Mouse (Mus musculus) hindbrain, embryonic 14.5 days (tissue): ENCODE measurements around the gene Smyd3. TPM values are rescaled to one million over a fixed set of nuclear protein-coding genes. Genes with fewer than 3 reads are reported as not detected.
A peak's percentile ranks its signal among the peaks of the same experiment; 100 is the strongest.

ENCODE experiments used
- ATAC-seq: fragments of 200-750 bp; cut with Nextera tagmentation; 2 replicates; pipeline ENCODE4 v1.8.0; 2017; ENCODE audit warnings: moderate number of reproducible peaks, mild to moderate bottlenecking, moderate TSS enrichment, moderate library complexity; ENCODE audit not compliant: low FRiP score
- DNase-seq: peaks from one replicate; pipeline ENCODE4 v3.0.0-alpha.2; 2015; ENCODE audit warnings: low spot score
- H3K27ac ChIP-seq: fragments of 300-500 bp; sonication (generic); 2 replicates; pipeline ENCODE4 v1.5.1; 2014; ENCODE audit warnings: mild to moderate bottlenecking, moderate library complexity
- H3K27me3 ChIP-seq: fragments of 300-500 bp; sonication (generic); 2 replicates; pipeline ENCODE4 v1.6.1; 2014; ENCODE audit warnings: mild to moderate bottlenecking, low read length, mixed read lengths; ENCODE audit not compliant: control insufficient read depth, insufficient read depth
- H3K36me3 ChIP-seq: fragments of 300-500 bp; sonication (generic); replicated peaks from 2 replicates; pipeline ENCODE4 v1.6.1; 2014; ENCODE audit not compliant: control insufficient read depth, insufficient read depth
- H3K4me1 ChIP-seq: fragments of 300-500 bp; sonication (generic); replicated peaks from 2 replicates; pipeline ENCODE4 v1.6.1; 2014; ENCODE audit warnings: antibody characterized with exemption, low read length, mixed read lengths; ENCODE audit not compliant: control insufficient read depth, insufficient read depth
- H3K4me2 ChIP-seq: fragments of 300-500 bp; sonication (generic); replicated peaks from 2 replicates; pipeline ENCODE4 v1.6.1; 2014; ENCODE audit warnings: mild to moderate bottlenecking, moderate library complexity
- H3K4me3 ChIP-seq: fragments of 300-500 bp; sonication (generic); replicated peaks from 2 replicates; pipeline ENCODE4 v1.5.1; 2014; ENCODE audit warnings: mild to moderate bottlenecking, low read length
- H3K9ac ChIP-seq: fragments of 300-500 bp; sonication (generic); 2 replicates; pipeline ENCODE4 v1.6.1; 2014
- H3K9me3 ChIP-seq: fragments of 300-500 bp; sonication (generic); 2 replicates; pipeline ENCODE4 v1.6.1; 2016; ENCODE audit warnings: low read length; ENCODE audit not compliant: control insufficient read depth
- WGBS: fragments of 180-500 bp; shearing (Covaris S2); extraction: QIAGEN DNeasy Blood & Tissue Kit; methylation state at CpG from one replicate; pipeline ENCODE4 v1.1.7; 2014; 5-methylcytosine and 5-hydroxymethylcytosine counted together
- polyA plus RNA-seq: library from polyadenylated mRNA; unstranded; fragments of >200 nt; fragmentation: Nextera tagmentation; extraction: Ambion mirVana; gene quantifications from 2 replicates; pipeline ENCODE4 v1.2.1, GENCODE M21; 2014

Gene Smyd3
- polyA plus RNA-seq, 1 experiment from 2014 or later = 25.4 TPM

DNA sequence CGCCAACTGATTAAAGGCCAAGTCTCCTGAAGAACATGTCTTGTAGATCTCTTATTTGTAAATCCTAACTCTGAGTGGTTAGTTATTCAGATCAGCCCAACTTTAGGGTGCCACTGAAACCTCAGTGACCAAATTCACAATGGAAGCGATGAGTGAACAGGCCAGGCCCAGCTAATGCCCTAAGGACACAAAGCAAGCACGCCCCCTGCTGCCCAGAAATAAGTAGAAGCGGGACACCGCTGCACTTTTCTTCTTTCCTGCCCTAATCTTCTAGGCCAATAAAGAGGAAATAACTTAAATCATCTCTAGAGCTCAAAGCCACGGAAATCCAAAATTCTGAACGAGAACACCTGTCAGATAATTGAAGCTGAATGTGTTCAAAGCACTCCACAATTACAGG, 279.9 kb downstream of the Smyd3 start:
- no peak overlapping the region for H3K9ac ChIP-seq
- H3K4me2 ChIP-seq = no peak overlapping the region
- H3K4me1 ChIP-seq = no peaks in the 10 kb centered on the region
- H3K4me3 ChIP-seq = no peak overlapping the region
- H3K36me3 ChIP-seq = no peaks in the 10 kb centered on the region
- DNase-seq = no peak
- no peaks in the 10 kb centered on the region for H3K27me3 ChIP-seq
- no peaks in the 10 kb centered on the region for H3K9me3 ChIP-seq
- H3K27ac ChIP-seq = no peak overlapping the region
- no peak for ATAC-seq
- WGBS = 51% methylated on average over 7 of the region's 7 CpGs

DNA sequence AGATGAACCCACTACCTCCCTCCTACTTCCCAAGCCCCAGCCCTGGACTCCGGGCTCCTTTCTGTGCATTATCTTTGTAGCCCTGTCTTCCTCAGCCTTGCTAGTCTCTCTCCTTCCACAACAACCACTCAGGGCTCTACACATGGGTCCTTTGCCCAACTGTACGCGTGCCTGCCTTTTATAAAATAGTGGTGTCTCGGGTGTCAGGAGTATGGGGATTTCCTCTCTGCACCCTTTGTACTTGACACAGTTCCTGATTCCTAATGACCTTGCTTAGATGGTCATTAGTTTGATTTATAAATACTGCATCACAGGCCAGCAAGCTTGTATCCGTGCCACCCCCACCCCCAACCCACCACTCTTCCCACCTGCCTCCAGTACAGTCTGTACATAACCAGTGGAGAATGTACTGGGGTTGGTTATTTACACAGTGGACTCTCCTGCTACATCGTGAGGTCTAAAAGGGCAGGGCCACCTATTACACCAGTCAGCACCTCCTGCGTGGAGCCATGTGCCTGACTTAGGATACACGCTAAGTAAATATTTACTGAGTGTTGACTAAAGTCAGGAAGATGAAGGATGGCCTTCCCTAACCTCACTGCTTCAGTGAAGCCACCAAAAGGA, 281.5 kb downstream of the Smyd3 start:
- H3K9ac ChIP-seq = no peak overlapping the region
- 85% methylated on average over 8 of the region's 8 CpGs for whole genome bisulfite sequencing
- no peaks in the 10 kb centered on the region for H3K9me3 ChIP-seq
- ATAC-seq (no peak), DNase-seq (no peak)
- H3K27ac ChIP-seq = no peak overlapping the region
- H3K4me3 ChIP-seq = no peak overlapping the region
- no peaks in the 10 kb centered on the region for H3K27me3 ChIP-seq
- H3K36me3 ChIP-seq = no peaks in the 10 kb centered on the region
- no peak overlapping the region for H3K4me2 ChIP-seq
- peaks cover 11% of the 10 kb centered on the region; the same call in 1 of the 2 replicates for H3K4me1 ChIP-seq

DNA sequence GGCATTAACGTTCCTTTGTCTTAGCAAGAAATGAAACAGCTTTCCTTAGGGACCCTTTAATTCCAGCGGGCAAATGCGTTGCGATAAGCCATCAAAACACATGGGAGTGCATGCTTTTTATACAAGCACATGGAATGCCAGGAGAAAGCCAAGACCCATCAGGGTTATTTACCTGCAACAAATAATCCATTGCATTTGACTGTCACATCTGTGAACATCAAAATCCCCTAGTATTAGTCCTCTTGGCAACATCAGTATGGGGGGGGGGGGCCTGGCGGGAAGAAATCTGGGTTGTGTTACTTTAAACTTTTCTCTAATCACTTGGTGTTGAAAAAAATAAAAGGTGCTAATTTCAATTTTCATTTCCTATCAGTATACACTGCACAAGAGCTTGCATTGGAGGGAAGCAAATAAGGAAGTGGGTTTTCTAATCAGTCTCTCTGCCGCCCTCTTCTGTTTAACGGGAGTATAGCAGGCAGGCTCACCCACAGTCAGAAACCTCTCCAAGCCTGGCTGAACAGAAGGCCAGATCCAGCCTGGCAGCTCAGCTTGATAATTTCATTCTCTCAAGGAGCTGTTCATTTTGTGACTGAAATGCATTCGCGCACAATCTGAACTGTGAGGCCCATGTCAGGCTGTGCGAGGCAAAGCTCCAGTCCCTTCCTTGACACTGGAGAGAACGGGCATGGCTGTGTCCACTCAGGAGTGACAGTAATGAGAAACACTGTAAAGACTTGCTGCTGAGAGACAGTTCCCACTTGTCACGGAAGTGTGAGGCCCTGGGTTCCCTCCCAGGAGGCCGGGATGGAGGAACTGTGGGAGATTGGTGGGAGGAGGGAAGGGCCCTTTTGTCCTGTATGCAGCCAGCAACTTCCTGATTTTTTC, 285.8 kb downstream of the Smyd3 start:
- Histone ChIP-seq H3K9ac (peak overlapping the region; percentile 34; the same call in 1 of the 2 replicates), H3K36me3 (no peaks in the 10 kb centered on the region), H3K27me3 (no peaks in the 10 kb centered on the region), H3K4me3 (no peak overlapping the region), H3K4me1 (peaks cover 11% of the 10 kb centered on the region; the same call in 1 of the 2 replicates), H3K9me3 (no peaks in the 10 kb centered on the region), H3K27ac (peak overlapping the region; percentile 72), H3K4me2 (no peak overlapping the region)
- ATAC-seq (peak; percentile 90), DNase-seq (peak; percentile 93)
- WGBS = 23% methylated on average over 13 of the region's 13 CpGs

DNA sequence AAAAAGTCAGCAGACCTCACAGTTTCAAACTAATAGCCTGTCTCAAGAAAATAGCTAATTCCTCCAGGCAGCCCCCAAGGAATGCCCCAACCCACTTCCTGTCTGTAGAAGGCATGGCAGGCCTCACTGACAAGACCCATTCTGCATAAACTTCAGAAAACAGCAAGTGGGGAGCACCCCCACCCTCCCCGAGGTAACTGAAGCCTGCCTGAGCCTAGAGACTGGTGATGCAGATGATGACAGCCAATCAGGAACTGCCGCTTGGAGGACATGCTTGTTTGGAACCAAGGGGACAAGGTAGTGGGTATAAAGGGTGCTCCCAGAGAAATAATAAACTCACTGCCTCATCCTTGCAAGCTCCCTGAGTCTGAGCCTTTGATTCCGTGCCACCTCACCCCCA, 288.3 kb downstream of the Smyd3 start:
- no peaks in the 10 kb centered on the region for H3K27me3 ChIP-seq
- H3K9ac ChIP-seq = no peak overlapping the region
- H3K36me3 ChIP-seq = no peaks in the 10 kb centered on the region
- H3K4me1 ChIP-seq = peaks cover 11% of the 10 kb centered on the region; the same call in 1 of the 2 replicates
- no peak for DNase-seq
- H3K9me3 ChIP-seq = no peaks in the 10 kb centered on the region
- H3K4me2 ChIP-seq = no peak overlapping the region
- WGBS = 70% methylated on average over 3 of the region's 3 CpGs
- no peak for ATAC-seq
- no peak overlapping the region for H3K27ac ChIP-seq
- no peak overlapping the region for H3K4me3 ChIP-seq

DNA sequence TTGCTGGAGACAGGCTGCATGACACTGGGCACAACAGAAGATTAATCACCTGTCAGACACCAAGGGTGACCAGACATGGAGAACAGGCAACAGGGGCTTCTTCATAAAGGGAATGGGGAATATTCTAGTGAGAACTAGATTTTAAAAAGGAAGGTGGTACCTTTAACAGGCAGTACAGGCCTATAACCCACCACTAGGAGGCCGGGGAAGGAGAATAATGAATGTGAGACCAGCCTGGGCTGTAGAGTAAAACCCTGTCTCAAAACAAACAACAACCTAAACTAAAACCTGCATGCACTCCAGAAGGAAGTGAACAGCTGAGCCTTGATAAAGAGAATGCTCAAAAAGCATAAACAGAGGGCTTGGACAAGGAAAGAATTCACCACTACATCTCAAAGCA, 297.6 kb downstream of the Smyd3 start:
- no peak overlapping the region for H3K27ac ChIP-seq
- no peaks in the 10 kb centered on the region for H3K36me3 ChIP-seq
- WGBS = 29% methylated on average over 1 of the region's 1 CpGs
- peaks cover 8% of the 10 kb centered on the region; the same call in 1 of the 2 replicates for H3K4me1 ChIP-seq
- no peak overlapping the region for H3K9ac ChIP-seq
- H3K4me3 ChIP-seq = no peak overlapping the region
- DNase-seq (no peak), ATAC-seq (no peak)
- H3K9me3 ChIP-seq = no peaks in the 10 kb centered on the region
- no peaks in the 10 kb centered on the region for H3K27me3 ChIP-seq
- H3K4me2 ChIP-seq = no peak overlapping the region

DNA sequence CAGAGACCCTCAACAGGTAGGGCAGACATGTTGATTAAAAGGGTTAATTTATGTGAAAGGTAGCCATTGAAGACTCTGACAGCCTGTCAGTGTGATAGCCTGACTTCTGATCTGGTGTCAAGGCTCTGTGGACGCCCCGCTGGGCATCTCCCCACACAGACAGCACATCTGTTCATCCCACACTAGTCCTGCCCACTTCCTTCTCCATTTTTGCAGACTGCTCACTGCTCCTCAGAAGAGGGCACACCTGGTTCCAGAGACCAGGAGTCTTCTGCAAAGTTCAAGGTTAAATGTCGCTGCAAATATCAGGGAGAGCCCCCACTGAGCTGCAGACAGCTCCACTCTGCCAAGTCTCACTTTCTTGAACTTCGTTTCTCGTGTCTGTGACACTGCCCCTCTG, 299.8 kb downstream of the Smyd3 start:
- WGBS = 64% methylated on average over 5 of the region's 5 CpGs
- peaks cover 8% of the 10 kb centered on the region; the same call in 1 of the 2 replicates for H3K4me1 ChIP-seq
- no peak for ATAC-seq
- H3K4me2 ChIP-seq = no peak overlapping the region
- H3K9ac ChIP-seq = no peak overlapping the region
- no peak overlapping the region for H3K4me3 ChIP-seq
- no peak overlapping the region for H3K27ac ChIP-seq
- no peak for DNase-seq
- no peaks in the 10 kb centered on the region for H3K27me3 ChIP-seq
- H3K9me3 ChIP-seq = no peaks in the 10 kb centered on the region
- no peaks in the 10 kb centered on the region for H3K36me3 ChIP-seq

DNA sequence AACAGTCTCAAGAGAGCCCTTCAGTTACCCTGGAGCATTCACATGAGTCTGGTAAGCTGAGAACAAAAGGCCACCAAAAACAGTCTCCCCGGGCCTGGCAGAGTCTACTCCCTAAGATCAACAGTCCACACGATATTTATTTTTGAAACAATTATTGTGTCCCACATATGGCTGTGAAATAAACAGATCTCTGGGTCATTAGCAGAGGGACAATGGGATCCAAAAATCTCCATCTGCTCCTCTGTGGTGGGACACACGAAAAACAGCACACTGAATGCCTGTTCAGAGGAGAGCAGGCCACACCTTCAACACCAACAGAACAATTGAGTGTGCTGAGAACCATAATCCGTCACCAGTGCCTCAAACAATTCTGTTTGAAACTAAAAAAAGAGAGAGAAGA, 300.8 kb downstream of the Smyd3 start:
- DNase-seq (no peak), ATAC-seq (no peak)
- WGBS = 34% methylated on average over 4 of the region's 4 CpGs
- H3K36me3 ChIP-seq = no peaks in the 10 kb centered on the region
- no peak overlapping the region for H3K4me2 ChIP-seq
- peaks cover 8% of the 10 kb centered on the region; the same call in 1 of the 2 replicates for H3K4me1 ChIP-seq
- H3K9ac ChIP-seq = no peak overlapping the region
- no peak overlapping the region; the same call in 1 of the 2 replicates for H3K27ac ChIP-seq
- no peaks in the 10 kb centered on the region for H3K27me3 ChIP-seq
- no peaks in the 10 kb centered on the region for H3K9me3 ChIP-seq
- no peak overlapping the region for H3K4me3 ChIP-seq

DNA sequence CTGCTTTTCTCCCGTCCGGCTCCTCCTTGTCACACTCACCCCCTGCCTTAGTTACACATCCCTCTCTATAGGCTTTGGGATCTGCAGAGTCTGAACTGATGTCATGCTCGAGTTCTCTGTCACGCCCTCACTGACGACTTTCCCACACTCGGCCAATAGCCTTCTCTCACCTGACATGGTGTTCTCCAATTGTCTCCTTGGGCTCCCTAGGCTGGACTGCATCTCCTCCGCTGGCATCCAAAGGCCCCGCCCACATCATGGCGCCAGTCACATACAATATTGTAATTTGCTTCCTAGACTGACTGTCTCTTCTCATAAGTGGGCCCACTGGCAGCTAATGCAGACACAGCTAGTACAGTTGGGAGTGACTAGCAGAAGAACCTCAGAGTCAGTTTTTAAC, 304.5 kb downstream of the Smyd3 start:
- no peak for ATAC-seq
- H3K27ac ChIP-seq = no peak overlapping the region
- 92% methylated on average over 9 of the region's 9 CpGs for WGBS

DNA sequence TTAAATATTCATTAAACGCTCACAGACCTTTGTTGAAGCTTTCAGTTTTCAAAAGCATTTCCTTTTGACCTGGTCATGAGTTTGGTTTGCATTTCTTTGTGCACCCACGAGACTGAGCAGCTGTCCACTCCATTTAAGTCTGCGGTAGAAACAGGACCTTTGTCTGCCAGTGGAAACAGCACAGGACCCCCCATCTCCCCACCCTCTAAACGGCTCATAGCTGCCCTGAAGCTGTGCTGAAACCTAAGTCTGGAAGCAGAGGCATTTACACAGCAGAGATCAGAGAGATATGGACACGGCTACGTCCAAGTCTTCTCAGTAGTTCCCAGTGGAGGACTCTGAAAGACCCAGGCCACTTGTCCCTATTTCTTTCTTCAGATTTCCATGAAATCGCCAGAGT, 305.5 kb downstream of the Smyd3 start:
- Histone ChIP-seq H3K27me3 (no peaks in the 10 kb centered on the region), H3K9me3 (no peaks in the 10 kb centered on the region), H3K9ac (no peak overlapping the region), H3K36me3 (no peaks in the 10 kb centered on the region), H3K4me2 (no peak overlapping the region), H3K4me1 (peaks cover 16% of the 10 kb centered on the region), H3K27ac (no peak overlapping the region), H3K4me3 (no peak overlapping the region)
- no peak for ATAC-seq
- WGBS = 38% methylated on average over 7 of the region's 7 CpGs
- no peak for DNase-seq

More for the DNA sequence above, 304.5 kb downstream of the Smyd3 start:
- Histone ChIP-seq H3K4me3 (no peak overlapping the region), H3K4me1 (peaks cover 9% of the 10 kb centered on the region; the same call in 1 of the 2 replicates), H3K36me3 (no peaks in the 10 kb centered on the region), H3K27me3 (no peaks in the 10 kb centered on the region), H3K4me2 (no peak overlapping the region), H3K9me3 (no peaks in the 10 kb centered on the region), H3K9ac (no peak overlapping the region)
- DNase-seq = no peak
